Mouse (Mus musculus) neural tube, embryonic 13.5 days (tissue): ENCODE data around the gene Dock4. TPM values are rescaled to one million over a fixed set of nuclear protein-coding genes. Genes with fewer than 3 reads are reported as not detected.
"Not testable (repeated sequence)": the region's sequence is repeated elsewhere in the genome, so short reads cannot be mapped to it uniquely, and the experiment has no call there.

Experiments used
- ATAC-seq: fragments of 200-750 bp; cut with Nextera tagmentation; 2 replicates; pipeline ENCODE4 v1.8.0; 2017; ENCODE audit warnings: low read depth, mild to moderate bottlenecking, moderate TSS enrichment, moderate library complexity
- H3K27ac ChIP-seq: fragments of 300-500 bp; sonication (generic); replicated peaks from 2 replicates; pipeline ENCODE4 v1.5.1; 2015; ENCODE audit warnings: moderate library complexity, mild to moderate bottlenecking, inconsistent platforms
- H3K27me3 ChIP-seq: fragments of 300-500 bp; sonication (generic); 2 replicates; pipeline ENCODE4 v1.6.1; 2015; ENCODE audit warnings: mild to moderate bottlenecking, inconsistent platforms
- H3K36me3 ChIP-seq: fragments of 300-500 bp; sonication (generic); 2 replicates; pipeline ENCODE4 v1.6.1; 2015; ENCODE audit warnings: mild to moderate bottlenecking, inconsistent platforms
- H3K4me1 ChIP-seq: fragments of 300-500 bp; sonication (generic); replicated peaks from 2 replicates; pipeline ENCODE4 v1.6.1; 2015; ENCODE audit warnings: inconsistent platforms
- H3K4me2 ChIP-seq: fragments of 300-500 bp; sonication (generic); 2 replicates; pipeline ENCODE4 v1.6.1; 2015; ENCODE audit warnings: inconsistent platforms, mild to moderate bottlenecking, moderate library complexity
- H3K4me3 ChIP-seq: fragments of 300-500 bp; sonication (generic); 2 replicates; pipeline ENCODE4 v1.5.1; 2015; ENCODE audit warnings: mild to moderate bottlenecking, inconsistent platforms
- H3K9ac ChIP-seq: fragments of 300-500 bp; sonication (generic); 2 replicates; pipeline ENCODE4 v1.6.1; 2015; ENCODE audit warnings: moderate library complexity, mild to moderate bottlenecking, inconsistent platforms
- H3K9me3 ChIP-seq: fragments of 300-500 bp; sonication (generic); 2 replicates; pipeline ENCODE4 v1.6.1; 2016; ENCODE audit warnings: inconsistent platforms
- WGBS: fragments of 180-500 bp; shearing (Covaris S2); methylation state at CpG from one replicate; pipeline ENCODE4 v1.1.7; 2015; 5-methylcytosine and 5-hydroxymethylcytosine counted together
- polyA plus RNA-seq: library from polyadenylated mRNA; unstranded; fragments of >200 nt; fragmentation: Nextera tagmentation; extraction: Ambion mirVana; gene quantifications from 2 replicates; pipeline ENCODE4 v1.2.1, GENCODE M21; 2015

The Dock4 gene
- polyA plus RNA-seq, 1 experiment from 2014 or later: 31.8 TPM

- 90% methylated on average over 7 of the region's 7 CpGs for WGBS
- no peak for ATAC-seq
These were observed 409.1 kb downstream of the Dock4 start for GRCm38 (mm10) chr12:40854705-40855367.

DNA sequence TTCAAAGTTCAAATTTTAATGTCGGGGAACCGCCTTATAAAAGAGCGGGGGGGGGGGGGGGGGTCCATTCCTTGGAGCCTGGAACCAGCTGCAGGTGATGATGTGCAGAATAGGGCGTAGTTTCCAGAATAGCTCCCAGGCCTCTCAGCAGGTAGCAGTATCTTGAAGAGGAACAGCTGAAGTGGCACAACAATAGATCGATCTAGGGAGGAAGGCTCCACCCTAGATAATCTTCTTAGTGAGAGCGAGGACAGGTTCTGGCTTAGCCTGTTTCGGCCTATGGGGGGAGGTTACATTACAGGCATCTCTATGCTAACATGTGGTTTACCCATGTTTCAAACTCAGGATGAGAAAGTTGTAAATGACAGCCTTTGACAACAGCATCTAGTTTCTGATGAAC, 411.7 kb downstream of the Dock4 start:
- no peaks in the 10 kb centered on the region for H3K4me1 ChIP-seq
- H3K27me3 ChIP-seq: no peaks in the 10 kb centered on the region
- no peak overlapping the region for H3K9ac ChIP-seq
- no peak overlapping the region for H3K4me3 ChIP-seq
- ATAC-seq: no peak
- no peaks in the 10 kb centered on the region for H3K9me3 ChIP-seq
- 90% methylated on average over 6 of the region's 7 CpGs for WGBS
- H3K4me2 ChIP-seq: no peak overlapping the region
- no peaks in the 10 kb centered on the region for H3K36me3 ChIP-seq
- H3K27ac ChIP-seq: no peak overlapping the region

More at GRCm38 (mm10) chr12:40854705-40855367, 409.1 kb downstream of the Dock4 start:
- H3K27me3 ChIP-seq: no peaks in the 10 kb centered on the region
- no peak overlapping the region for H3K27ac ChIP-seq
- H3K4me1 ChIP-seq: no peaks in the 10 kb centered on the region
- H3K9ac ChIP-seq: no peak overlapping the region
- H3K9me3 ChIP-seq: no peaks in the 10 kb centered on the region
- H3K36me3 ChIP-seq: no peaks in the 10 kb centered on the region
- H3K4me3 ChIP-seq: no peak overlapping the region
- no peak overlapping the region for H3K4me2 ChIP-seq

GRCm38 (mm10) chr12:40858763-40859162, 413.0 kb downstream of the Dock4 start:
- not testable (repeated sequence) for H3K27ac ChIP-seq, H3K4me2 ChIP-seq, ATAC-seq, H3K36me3 ChIP-seq, H3K9me3 ChIP-seq, H3K27me3 ChIP-seq, H3K9ac ChIP-seq, H3K4me1 ChIP-seq, H3K4me3 ChIP-seq
- WGBS: 74% methylated on average over 7 of the region's 7 CpGs

GRCm38 (mm10) chr12:40870387-40870786, 424.6 kb downstream of the Dock4 start:
- Histone ChIP-seq H3K27me3 (no peaks in the 10 kb centered on the region), H3K9ac (no peak overlapping the region), H3K36me3 (no peaks in the 10 kb centered on the region), H3K4me2 (no peak overlapping the region), H3K9me3 (no peaks in the 10 kb centered on the region), H3K27ac (no peak overlapping the region), H3K4me3 (no peak overlapping the region), H3K4me1 (no peaks in the 10 kb centered on the region)
- no peak for ATAC-seq
- WGBS: 89% methylated on average over 5 of the region's 5 CpGs

GRCm38 (mm10) chr12:40872716-40873115, 427.0 kb downstream of the Dock4 start:
- WGBS: 98% methylated on average over 3 of the region's 3 CpGs
- H3K27ac ChIP-seq: no peak overlapping the region
- no peak for ATAC-seq

DNA sequence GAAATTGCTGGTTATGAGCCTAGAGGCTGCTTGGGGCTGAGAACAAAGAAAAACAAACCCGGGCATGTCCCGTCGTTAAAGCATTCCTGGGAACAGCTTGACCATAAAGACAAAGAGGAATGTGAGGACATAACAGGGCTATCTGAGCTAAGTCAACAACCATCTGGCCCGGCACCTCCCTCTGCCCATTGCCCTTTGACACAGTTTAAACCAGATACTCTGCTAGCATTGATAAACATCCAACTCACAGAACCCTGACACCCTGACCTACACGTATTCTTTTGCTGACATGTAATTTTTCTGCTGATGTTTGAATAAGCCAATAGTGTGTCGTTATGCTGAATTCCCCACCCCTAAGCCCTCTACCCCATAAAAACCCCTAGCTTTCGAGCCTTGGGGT, 427.5 kb downstream of the Dock4 start:
- not testable (repeated sequence) for H3K4me3 ChIP-seq, H3K4me1 ChIP-seq, H3K9ac ChIP-seq, H3K9me3 ChIP-seq, H3K27ac ChIP-seq, H3K36me3 ChIP-seq, ATAC-seq, H3K4me2 ChIP-seq, H3K27me3 ChIP-seq
- WGBS: 75% methylated on average over 7 of the region's 7 CpGs

More at GRCm38 (mm10) chr12:40872716-40873115, 427.0 kb downstream of the Dock4 start:
- Histone ChIP-seq H3K9me3 (no peaks in the 10 kb centered on the region), H3K9ac (no peak overlapping the region), H3K36me3 (no peaks in the 10 kb centered on the region), H3K27me3 (no peaks in the 10 kb centered on the region), H3K4me3 (no peak overlapping the region), H3K4me2 (no peak overlapping the region), H3K4me1 (no peaks in the 10 kb centered on the region)

- Histone ChIP-seq H3K9me3 (no peaks in the 10 kb centered on the region), H3K27ac (no peak overlapping the region), H3K4me3 (no peak overlapping the region), H3K4me2 (no peak overlapping the region), H3K27me3 (no peaks in the 10 kb centered on the region), H3K36me3 (no peaks in the 10 kb centered on the region), H3K9ac (no peak overlapping the region), H3K4me1 (no peaks in the 10 kb centered on the region)
- ATAC-seq: no peak
- 81% methylated on average over 3 of the region's 3 CpGs for WGBS
These were observed 439.2 kb downstream of the Dock4 start for GRCm38 (mm10) chr12:40884976-40885375.

DNA sequence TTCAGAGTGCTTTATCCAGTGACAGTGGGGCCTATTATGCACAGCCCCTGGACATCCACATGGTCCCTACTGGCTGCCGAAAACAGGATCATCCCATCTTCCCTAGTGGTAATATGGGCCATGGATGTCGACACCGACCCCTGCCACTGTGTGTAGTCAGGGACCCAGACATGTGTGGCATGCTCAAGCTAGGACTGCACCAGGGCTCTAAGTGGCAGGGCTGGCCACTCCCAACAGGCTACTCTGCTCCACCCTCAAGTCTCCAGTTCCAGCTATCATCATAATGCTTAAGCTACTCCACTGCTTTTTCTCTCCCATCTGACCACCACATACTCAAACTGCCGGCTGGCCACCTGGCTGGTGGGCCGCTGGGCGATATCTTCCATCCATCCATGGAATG, 439.6 kb downstream of the Dock4 start:
- 94% methylated on average over 6 of the region's 6 CpGs for WGBS
- H3K27me3 ChIP-seq: no peaks in the 10 kb centered on the region
- H3K9me3 ChIP-seq: no peaks in the 10 kb centered on the region
- no peaks in the 10 kb centered on the region for H3K4me1 ChIP-seq
- no peak overlapping the region for H3K4me2 ChIP-seq
- H3K9ac ChIP-seq: no peak overlapping the region
- no peaks in the 10 kb centered on the region for H3K36me3 ChIP-seq
- ATAC-seq: no peak
- H3K4me3 ChIP-seq: no peak overlapping the region
- H3K27ac ChIP-seq: no peak overlapping the region

DNA sequence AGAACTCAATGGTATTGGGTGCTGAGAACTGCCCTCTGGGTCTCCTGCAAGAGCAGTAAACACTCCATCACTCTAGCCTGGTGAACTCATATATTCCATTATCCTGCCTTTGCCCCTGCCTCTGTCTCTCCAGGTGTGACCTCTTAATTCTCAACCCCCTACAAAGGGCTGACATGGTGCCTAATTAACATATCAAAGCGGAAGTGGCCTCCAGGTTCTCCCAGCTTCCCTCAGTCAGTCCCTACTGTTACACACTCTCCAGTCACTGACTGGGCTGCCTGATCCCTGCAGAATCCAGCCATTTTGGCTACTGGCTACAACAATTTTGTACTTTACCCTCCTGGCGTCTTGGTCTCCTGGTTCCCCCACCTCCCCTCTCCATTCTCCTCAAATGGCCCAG, 441.7 kb downstream of the Dock4 start:
- WGBS: 60% methylated on average over 2 of the region's 2 CpGs
- H3K4me3 ChIP-seq: no peak overlapping the region
- ATAC-seq: no peak

DNA sequence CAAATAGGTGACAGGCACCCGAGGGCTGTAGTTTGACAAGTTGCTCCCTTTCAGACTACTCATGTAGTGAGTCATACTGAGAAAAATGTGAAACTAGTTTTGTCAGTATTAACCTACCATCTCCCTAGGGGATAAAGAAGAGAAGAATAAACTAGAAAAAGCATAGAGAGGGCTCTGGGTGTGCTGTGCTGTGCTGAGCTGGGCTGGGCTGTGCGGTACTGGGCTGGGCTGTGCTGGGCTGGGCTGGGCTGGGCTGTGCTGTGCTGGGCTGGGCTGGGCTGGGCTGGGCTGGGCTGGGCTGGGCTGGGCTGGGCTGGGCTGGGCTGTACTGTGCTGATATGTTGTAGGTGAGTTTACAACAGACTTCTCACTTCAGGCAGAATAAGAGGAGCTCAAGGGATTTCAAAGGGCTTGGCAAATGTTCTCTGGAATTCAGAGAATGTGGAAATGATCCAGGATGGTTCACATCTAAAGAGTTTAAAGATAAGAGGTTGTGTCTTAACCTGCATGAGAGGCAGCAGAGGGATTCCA, 442.6 kb downstream of the Dock4 start:
- Histone ChIP-seq H3K4me3 (no peak overlapping the region), H3K27ac (no peak overlapping the region), H3K4me1 (no peaks in the 10 kb centered on the region), H3K36me3 (no peaks in the 10 kb centered on the region), H3K27me3 (no peaks in the 10 kb centered on the region), H3K9ac (no peak overlapping the region), H3K4me2 (no peak overlapping the region), H3K9me3 (no peaks in the 10 kb centered on the region)
- ATAC-seq: no peak
- WGBS: 58% methylated on average over 2 of the region's 2 CpGs

More for the DNA sequence above, 441.7 kb downstream of the Dock4 start:
- Histone ChIP-seq H3K4me1 (no peaks in the 10 kb centered on the region), H3K27me3 (no peaks in the 10 kb centered on the region), H3K36me3 (no peaks in the 10 kb centered on the region), H3K9me3 (no peaks in the 10 kb centered on the region), H3K27ac (no peak overlapping the region), H3K9ac (no peak overlapping the region), H3K4me2 (no peak overlapping the region)

DNA sequence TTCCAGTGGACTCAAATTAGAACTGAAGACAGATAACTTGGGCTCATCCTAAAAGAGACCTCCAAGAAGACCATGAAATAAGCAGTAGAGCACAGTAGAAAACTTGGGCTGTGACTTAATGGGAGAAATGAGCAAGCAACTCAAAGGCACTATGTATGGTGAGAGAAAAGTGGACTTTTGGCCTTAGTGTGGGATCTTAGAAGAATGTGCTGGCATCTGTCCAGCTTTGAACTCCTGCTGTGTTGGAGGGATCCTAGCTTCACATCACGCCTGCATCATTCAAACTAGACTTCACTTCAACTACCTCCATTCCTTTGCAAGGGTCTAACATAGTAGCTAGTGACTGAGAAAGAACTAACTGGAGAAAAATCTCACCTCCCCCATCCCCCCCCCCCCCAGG, 443.1 kb downstream of the Dock4 start:
- H3K36me3 ChIP-seq: no peaks in the 10 kb centered on the region
- H3K9ac ChIP-seq: no peak overlapping the region
- no peak overlapping the region for H3K27ac ChIP-seq
- no peaks in the 10 kb centered on the region for H3K9me3 ChIP-seq
- no peaks in the 10 kb centered on the region for H3K4me1 ChIP-seq
- no peak for ATAC-seq
- no peaks in the 10 kb centered on the region for H3K27me3 ChIP-seq
- 60% methylated on average over 1 of the region's 1 CpGs for WGBS
- no peak overlapping the region for H3K4me2 ChIP-seq
- no peak overlapping the region for H3K4me3 ChIP-seq

DNA sequence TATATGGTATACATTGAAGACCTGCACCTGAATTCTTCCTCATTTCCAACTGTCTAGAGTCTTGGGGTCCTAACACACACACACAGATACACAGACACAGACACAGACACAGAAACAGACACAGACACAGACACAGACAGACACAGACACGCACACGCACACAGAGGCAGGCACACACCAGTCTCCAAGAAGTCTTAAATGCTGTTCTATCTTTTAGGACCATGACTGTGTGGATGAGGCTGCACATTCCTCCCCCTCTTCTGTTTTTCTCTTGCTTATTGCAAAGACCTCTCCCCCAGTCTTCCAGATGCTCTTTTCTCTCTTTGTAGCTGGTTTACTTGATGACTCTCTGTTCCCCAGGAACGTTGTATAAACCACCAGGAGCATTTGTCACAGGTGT, 443.8 kb downstream of the Dock4 start:
- Histone ChIP-seq H3K9me3 (no peaks in the 10 kb centered on the region), H3K36me3 (no peaks in the 10 kb centered on the region), H3K4me3 (no peak overlapping the region), H3K27ac (no peak overlapping the region), H3K27me3 (no peaks in the 10 kb centered on the region), H3K9ac (no peak overlapping the region), H3K4me2 (no peak overlapping the region), H3K4me1 (no peaks in the 10 kb centered on the region)
- WGBS: 85% methylated on average over 3 of the region's 3 CpGs
- ATAC-seq: no peak

- Histone ChIP-seq H3K9ac (no peak overlapping the region), H3K27me3 (no peaks in the 10 kb centered on the region), H3K4me3 (no peak overlapping the region), H3K4me2 (no peak overlapping the region), H3K27ac (no peak overlapping the region), H3K9me3 (no peaks in the 10 kb centered on the region), H3K36me3 (no peaks in the 10 kb centered on the region), H3K4me1 (no peaks in the 10 kb centered on the region)
- no peak for ATAC-seq
These were observed 445.4 kb downstream of the Dock4 start for GRCm38 (mm10) chr12:40891168-40891567.
